Comparison of ENCODE assay signal across 10 mouse cellular contexts in genomic region chr8:128534442-128534871, GRCm38 (mm10).
DNase-seq lines count a peak whose midpoint lies in the region; ATAC-seq and TF ChIP-seq lines count a peak whose summit lies in the region.
"Had no signal": no experiment of that assay in that cellular context is flagged by ENCODE, and none has a peak within 500 bp of the region (broad histone marks: within the 10 kb centered on the region; RNA-seq: fewer than 3 reads in every experiment).

No protein-coding gene starts in this region.

- no peak overlapping the region for H3K4me2 ChIP-seq in midbrain, embryonic 12.5 days (replicated peaks)
- no peak overlapping the region for H3K4me2 ChIP-seq in midbrain, embryonic 11.5 days
- no peak overlapping the region for H3K4me2 ChIP-seq in forebrain, embryonic 13.5 days
- H3K4me2 ChIP-seq: limb, embryonic 12.5 days had no signal

- H3K9me3 ChIP-seq in midbrain, embryonic 12.5 days: no peaks in the 10 kb centered on the region
- no peaks in the 10 kb centered on the region for H3K9me3 ChIP-seq in midbrain, embryonic 11.5 days (ENCODE audit: control insufficient read depth, low read length)
- no peaks in the 10 kb centered on the region for H3K9me3 ChIP-seq in forebrain, embryonic 13.5 days (replicated peaks)
- H3K9me3 ChIP-seq: limb, embryonic 12.5 days had no signal

- peak; percentile 58 for ATAC-seq in midbrain, embryonic 12.5 days (ENCODE audit: low FRiP score, low read depth)
- no peak for ATAC-seq in midbrain, embryonic 11.5 days (ENCODE audit: low FRiP score)
- peak; percentile 91 for ATAC-seq in forebrain, embryonic 13.5 days

- no peak overlapping the region for H3K9ac ChIP-seq in midbrain, embryonic 12.5 days (replicated peaks)
- H3K9ac ChIP-seq in midbrain, embryonic 11.5 days (ENCODE audit: low read length): no peak overlapping the region
- no peak overlapping the region for H3K9ac ChIP-seq in forebrain, embryonic 13.5 days
- H3K9ac ChIP-seq: limb, embryonic 12.5 days had no signal

- no peak overlapping the region for H3K27ac ChIP-seq in midbrain, embryonic 12.5 days (replicated peaks)
- no peak overlapping the region for H3K27ac ChIP-seq in midbrain, embryonic 11.5 days (ENCODE audit: low read depth, low read length)
- no peak overlapping the region for H3K27ac ChIP-seq in forebrain, embryonic 13.5 days
- no peak overlapping the region for H3K27ac ChIP-seq in layer of hippocampus, adult 2 months
- H3K27ac ChIP-seq: limb, embryonic 12.5 days had no signal

- H3K4me1 ChIP-seq in midbrain, embryonic 12.5 days: peaks cover 10% of the 10 kb centered on the region
- H3K4me1 ChIP-seq in midbrain, embryonic 11.5 days (ENCODE audit: control insufficient read depth, insufficient read depth, low read length): peaks cover 3% of the 10 kb centered on the region
- H3K4me1 ChIP-seq in forebrain, embryonic 13.5 days: peaks cover 20% of the 10 kb centered on the region
- H3K4me1 ChIP-seq: limb, embryonic 12.5 days had no signal

- H3K36me3 ChIP-seq in midbrain, embryonic 12.5 days: no peaks in the 10 kb centered on the region
- H3K36me3 ChIP-seq in midbrain, embryonic 11.5 days (ENCODE audit: control insufficient read depth, insufficient read depth, low read length): no peaks in the 10 kb centered on the region
- no peaks in the 10 kb centered on the region for H3K36me3 ChIP-seq in forebrain, embryonic 13.5 days (ENCODE audit: poor library complexity, severe bottlenecking)
- H3K36me3 ChIP-seq: limb, embryonic 12.5 days had no signal

- H3K27me3 ChIP-seq in midbrain, embryonic 12.5 days: peaks cover 6% of the 10 kb centered on the region
- no peaks in the 10 kb centered on the region; the same call in 1 of the 2 replicates for H3K27me3 ChIP-seq in midbrain, embryonic 11.5 days (ENCODE audit: control insufficient read depth, insufficient read depth, low read length)
- no peaks in the 10 kb centered on the region for H3K27me3 ChIP-seq in forebrain, embryonic 13.5 days
- H3K27me3 ChIP-seq: limb, embryonic 12.5 days had no signal

- no peak overlapping the region for H3K4me3 ChIP-seq in midbrain, embryonic 12.5 days
- H3K4me3 ChIP-seq in midbrain, embryonic 11.5 days (ENCODE audit: low read depth, low read length): no peak overlapping the region
- no peak overlapping the region for H3K4me3 ChIP-seq in forebrain, embryonic 13.5 days
- no peak overlapping the region for H3K4me3 ChIP-seq in layer of hippocampus, adult 2 months
- H3K4me3 ChIP-seq: limb, embryonic 12.5 days had no signal

- WGBS in midbrain, embryonic 12.5 days: 46% methylated on average over 3 of the region's 3 CpGs
- 53% methylated on average over 3 of the region's 3 CpGs for WGBS in midbrain, embryonic 11.5 days
- WGBS in forebrain, embryonic 13.5 days: 19% methylated on average over 3 of the region's 3 CpGs

- no peak for TF ChIP-seq CTCF in layer of hippocampus, adult 2 months (conservative IDR thresholded peaks at IDR 0.05)

- no peak for DNase-seq in midbrain, embryonic 11.5 days (ENCODE audit: low spot score, missing footprints)
- peak; percentile 20 to 48 for DNase-seq in layer of hippocampus, adult 2 months (ENCODE audit: low spot score in 2 of 2)
- DNase-seq in thymus, postnatal 0 days (ENCODE audit: low spot score): peak; percentile 74
- DNase-seq in heart, postnatal 4 days: no peak
- no peak for DNase-seq in adrenal gland, postnatal 14 days
- no peak for DNase-seq in adrenal gland, adult 2 months
- DNase-seq: lung, postnatal 14 days had no signal

Comparison
In these comparisons a context has a peak if more than half of its experiments do, and no peak if none do; other contexts are left out.
1. DNase-seq: peak in layer of hippocampus, adult 2 months (2 of 2) and thymus, postnatal 0 days (single experiment); none in midbrain, embryonic 11.5 days (single experiment), heart, postnatal 4 days (single experiment), adrenal gland, postnatal 14 days (single experiment) and adrenal gland, adult 2 months (single experiment).